Mouse (Mus musculus): ENCODE results near the gene Nim1k. TPM values are rescaled to one million over a fixed set of nuclear protein-coding genes. Genes with fewer than 3 reads are reported as not detected.

Nim1k gene
- polyA plus RNA-seq, 1 experiment from 2014 or later: 7.0 TPM

DNA sequence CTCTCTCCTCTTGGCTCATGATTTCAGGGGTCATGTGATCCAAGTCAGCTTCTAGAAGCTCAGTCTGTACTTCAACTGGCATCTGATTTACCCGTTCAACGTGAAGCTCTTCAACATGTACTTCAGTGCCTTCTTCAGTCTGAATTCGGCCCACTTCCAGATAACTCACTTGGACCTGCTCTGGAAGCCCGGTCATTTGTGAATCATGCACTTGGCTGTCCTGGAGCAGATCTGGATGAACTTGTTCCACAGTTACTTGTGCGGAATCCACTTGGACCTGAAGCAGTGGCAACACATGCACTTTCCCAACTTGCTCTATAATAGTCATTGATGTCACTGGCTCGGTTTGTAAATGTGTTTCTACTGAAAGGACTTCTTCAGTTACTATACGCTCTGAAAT, 10.8 kb upstream of the Nim1k start:
- Histone ChIP-seq H3K36me3 (ENCODE audit: control insufficient read depth, insufficient read depth, low read length) (peaks cover 16% of the 10 kb centered on the region), H3K27me3 (ENCODE audit: control insufficient read depth, insufficient read depth, low read depth, low read length) (no peaks in the 10 kb centered on the region), H3K9ac (ENCODE audit: low read depth, low read length) (no peak overlapping the region), H3K9me3 (replicated peaks; ENCODE audit: control insufficient read depth, low read length, poor library complexity, severe bottlenecking) (no peaks in the 10 kb centered on the region), H3K4me2 (ENCODE audit: low read length) (no peak overlapping the region), H3K4me3 (ENCODE audit: low read depth, low read length) (no peak overlapping the region), H3K4me1 (ENCODE audit: control insufficient read depth, insufficient read depth, low read length) (no peaks in the 10 kb centered on the region), H3K27ac (ENCODE audit: low read length) (no peak overlapping the region)
- 94% methylated on average over 7 of the region's 7 CpGs for WGBS
- no peak for ATAC-seq

GRCm38 (mm10) chr13:119756831-119757230, 1.1 kb upstream of the Nim1k start:
- no peak for ATAC-seq
- peaks cover 8% of the 10 kb centered on the region for H3K4me1 ChIP-seq (ENCODE audit: control insufficient read depth, insufficient read depth, low read length)
- no peak overlapping the region for H3K4me3 ChIP-seq (ENCODE audit: low read depth, low read length)
- WGBS: 34% methylated on average over 5 of the region's 5 CpGs
- H3K9ac ChIP-seq (ENCODE audit: low read depth, low read length): peak overlapping the region; percentile 17; the same call in 1 of the 2 replicates
- H3K36me3 ChIP-seq (ENCODE audit: control insufficient read depth, insufficient read depth, low read length): no peaks in the 10 kb centered on the region
- no peak overlapping the region for H3K27ac ChIP-seq (ENCODE audit: low read length)
- H3K9me3 ChIP-seq (replicated peaks; ENCODE audit: control insufficient read depth, low read length, poor library complexity, severe bottlenecking): no peaks in the 10 kb centered on the region
- H3K27me3 ChIP-seq (ENCODE audit: control insufficient read depth, insufficient read depth, low read depth, low read length): no peaks in the 10 kb centered on the region
- H3K4me2 ChIP-seq (ENCODE audit: low read length): peak overlapping the region; percentile 15; the same call in 1 of the 2 replicates

- Histone ChIP-seq H3K9me3 (replicated peaks; ENCODE audit: control insufficient read depth, low read length, poor library complexity, severe bottlenecking) (no peaks in the 10 kb centered on the region), H3K27ac (ENCODE audit: low read length) (peak overlapping the region; percentile 83), H3K9ac (ENCODE audit: low read depth, low read length) (peak overlapping the region; percentile 78), H3K36me3 (ENCODE audit: control insufficient read depth, insufficient read depth, low read length) (no peaks in the 10 kb centered on the region), H3K4me3 (ENCODE audit: low read depth, low read length) (peak overlapping the region; percentile 59), H3K4me2 (ENCODE audit: low read length) (peak overlapping the region; percentile 82), H3K27me3 (ENCODE audit: control insufficient read depth, insufficient read depth, low read depth, low read length) (no peaks in the 10 kb centered on the region), H3K4me1 (ENCODE audit: control insufficient read depth, insufficient read depth, low read length) (peaks cover 8% of the 10 kb centered on the region)
- peak; percentile 78 for ATAC-seq
- under 1% methylated on average over 16 of the region's 16 CpGs for WGBS
Observed at GRCm38 (mm10) chr13:119755141-119755547, 538 bp downstream of the Nim1k start.

DNA sequence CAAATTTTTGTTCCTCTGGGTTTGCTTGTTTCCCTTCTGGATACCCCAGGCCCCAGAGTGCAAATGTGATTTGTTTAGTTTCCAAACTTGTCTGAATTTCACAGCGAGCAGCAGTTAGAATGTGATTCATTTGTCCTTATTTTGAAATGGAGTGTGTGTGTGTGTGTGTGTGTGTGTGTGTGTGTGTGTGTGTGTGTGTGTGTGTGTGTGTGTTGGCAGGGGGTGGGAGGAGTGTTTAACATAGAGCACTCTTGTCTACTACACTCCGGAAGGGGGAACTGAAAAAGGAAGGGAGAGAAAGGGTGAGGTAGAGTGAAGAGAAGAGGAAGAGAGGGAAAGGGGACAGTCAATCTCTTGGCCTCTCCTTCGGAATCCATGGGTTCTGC, 1.1 kb downstream of the Nim1k start:
- Histone ChIP-seq H3K4me3 (ENCODE audit: low read depth, low read length) (peak overlapping the region; percentile 59), H3K4me2 (ENCODE audit: low read length) (peak overlapping the region; percentile 82), H3K27ac (ENCODE audit: low read length) (peak overlapping the region; percentile 83; the same call in 1 of the 2 replicates), H3K9me3 (replicated peaks; ENCODE audit: control insufficient read depth, low read length, poor library complexity, severe bottlenecking) (no peaks in the 10 kb centered on the region), H3K4me1 (ENCODE audit: control insufficient read depth, insufficient read depth, low read length) (peaks cover 8% of the 10 kb centered on the region), H3K27me3 (ENCODE audit: control insufficient read depth, insufficient read depth, low read depth, low read length) (no peaks in the 10 kb centered on the region), H3K36me3 (ENCODE audit: control insufficient read depth, insufficient read depth, low read length) (no peaks in the 10 kb centered on the region), H3K9ac (ENCODE audit: low read depth, low read length) (peak overlapping the region; percentile 78)
- 14% methylated on average over 3 of the region's 3 CpGs for WGBS
- no peak for ATAC-seq

DNA sequence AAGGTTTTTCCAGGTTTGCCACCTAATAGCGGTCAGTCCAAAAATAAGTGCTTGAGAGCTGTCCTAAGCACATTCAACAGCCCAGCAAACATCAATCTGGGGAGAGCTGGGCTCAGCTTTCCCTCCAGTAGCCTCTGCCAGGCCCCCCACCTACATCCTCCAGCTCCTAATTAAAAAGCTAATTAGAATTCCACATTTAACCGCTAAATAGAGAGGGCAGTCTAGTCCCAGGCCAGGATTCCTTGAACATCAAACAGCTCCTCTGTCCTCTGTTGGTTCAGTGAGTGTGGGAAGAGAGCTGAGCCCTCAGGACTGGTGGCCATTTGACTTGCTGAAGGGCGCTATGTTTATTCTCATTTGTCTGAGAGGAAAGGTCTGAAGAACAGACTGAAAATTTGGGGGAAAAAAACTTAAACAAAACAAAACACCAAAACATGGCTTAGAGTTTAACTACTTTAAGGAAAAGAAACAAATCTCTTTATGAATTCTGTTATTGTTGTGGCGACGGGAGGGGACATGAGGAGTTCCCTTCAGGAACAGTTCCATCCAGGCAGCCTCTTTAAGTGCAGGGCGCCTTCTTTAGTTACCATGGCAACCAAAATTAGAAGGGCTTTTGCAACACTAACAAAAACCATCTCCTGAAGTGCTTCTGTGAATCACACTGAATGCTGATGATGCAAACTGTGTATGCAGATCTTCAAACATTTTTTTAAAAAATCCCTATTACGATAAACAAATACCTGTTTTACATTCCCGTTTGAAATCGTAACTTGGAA, 1.6 kb downstream of the Nim1k start:
- no peak overlapping the region; the same call in 1 of the 2 replicates for H3K4me3 ChIP-seq (ENCODE audit: low read depth, low read length)
- no peaks in the 10 kb centered on the region for H3K9me3 ChIP-seq (replicated peaks; ENCODE audit: control insufficient read depth, low read length, poor library complexity, severe bottlenecking)
- WGBS: 36% methylated on average over 9 of the region's 9 CpGs
- ATAC-seq: 0 out of 2 replicates have a peak, but pooled peaks have one; percentile 16
- H3K4me2 ChIP-seq (ENCODE audit: low read length): peak overlapping the region; percentile 82; the same call in 1 of the 2 replicates
- no peak overlapping the region for H3K9ac ChIP-seq (ENCODE audit: low read depth, low read length)
- H3K36me3 ChIP-seq (ENCODE audit: control insufficient read depth, insufficient read depth, low read length): no peaks in the 10 kb centered on the region
- peaks cover 8% of the 10 kb centered on the region for H3K4me1 ChIP-seq (ENCODE audit: control insufficient read depth, insufficient read depth, low read length)
- H3K27ac ChIP-seq (ENCODE audit: low read length): 0 out of 2 replicates have a peak overlapping the region, but pooled peaks have one; percentile 4
- no peaks in the 10 kb centered on the region for H3K27me3 ChIP-seq (ENCODE audit: control insufficient read depth, insufficient read depth, low read depth, low read length)

DNA sequence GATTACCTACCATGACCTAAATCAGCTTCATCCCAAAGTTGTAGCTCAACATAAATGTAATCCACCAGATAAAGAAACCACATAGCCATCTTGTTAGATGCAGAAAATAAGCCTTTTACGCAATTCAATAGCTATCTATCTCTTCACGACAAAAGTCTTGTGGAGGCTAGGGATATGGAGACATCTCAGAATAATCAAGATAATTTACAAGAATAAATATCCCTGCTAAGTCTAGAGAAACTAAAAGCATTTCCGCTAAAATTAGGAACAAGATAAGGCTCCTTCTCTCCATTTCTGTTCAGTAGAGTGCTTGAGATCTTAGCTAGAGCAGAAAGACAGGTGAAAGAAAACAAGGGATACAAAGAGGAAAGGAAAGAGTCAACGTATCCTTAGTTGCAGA, 8.8 kb downstream of the Nim1k start:
- 91% methylated on average over 4 of the region's 4 CpGs for WGBS
- H3K4me1 ChIP-seq (ENCODE audit: control insufficient read depth, insufficient read depth, low read length): peaks cover 1% of the 10 kb centered on the region
- no peak overlapping the region for H3K4me2 ChIP-seq (ENCODE audit: low read length)
- no peaks in the 10 kb centered on the region for H3K27me3 ChIP-seq (ENCODE audit: control insufficient read depth, insufficient read depth, low read depth, low read length)
- no peak overlapping the region for H3K4me3 ChIP-seq (ENCODE audit: low read depth, low read length)
- H3K9me3 ChIP-seq (replicated peaks; ENCODE audit: control insufficient read depth, low read length, poor library complexity, severe bottlenecking): no peaks in the 10 kb centered on the region
- ATAC-seq: no peak
- H3K9ac ChIP-seq (ENCODE audit: low read depth, low read length): no peak overlapping the region
- no peaks in the 10 kb centered on the region for H3K36me3 ChIP-seq (ENCODE audit: control insufficient read depth, insufficient read depth, low read length)
- H3K27ac ChIP-seq (ENCODE audit: low read length): no peak overlapping the region

- H3K36me3 ChIP-seq (ENCODE audit: control insufficient read depth, insufficient read depth, low read length): no peaks in the 10 kb centered on the region
- H3K4me1 ChIP-seq (ENCODE audit: control insufficient read depth, insufficient read depth, low read length): peaks cover 10% of the 10 kb centered on the region
- ATAC-seq: no peak
- H3K27ac ChIP-seq (ENCODE audit: low read length): no peak overlapping the region
- no peak overlapping the region for H3K9ac ChIP-seq (ENCODE audit: low read depth, low read length)
- no peak overlapping the region for H3K4me3 ChIP-seq (ENCODE audit: low read depth, low read length)
- H3K4me2 ChIP-seq (ENCODE audit: low read length): no peak overlapping the region
- H3K27me3 ChIP-seq (ENCODE audit: control insufficient read depth, insufficient read depth, low read depth, low read length): no peaks in the 10 kb centered on the region
- 68% methylated on average over 3 of the region's 3 CpGs for WGBS
- H3K9me3 ChIP-seq (replicated peaks; ENCODE audit: control insufficient read depth, low read length, poor library complexity, severe bottlenecking): no peaks in the 10 kb centered on the region
Observed at GRCm38 (mm10) chr13:119743470-119743869, 12.2 kb downstream of the Nim1k start.

DNA sequence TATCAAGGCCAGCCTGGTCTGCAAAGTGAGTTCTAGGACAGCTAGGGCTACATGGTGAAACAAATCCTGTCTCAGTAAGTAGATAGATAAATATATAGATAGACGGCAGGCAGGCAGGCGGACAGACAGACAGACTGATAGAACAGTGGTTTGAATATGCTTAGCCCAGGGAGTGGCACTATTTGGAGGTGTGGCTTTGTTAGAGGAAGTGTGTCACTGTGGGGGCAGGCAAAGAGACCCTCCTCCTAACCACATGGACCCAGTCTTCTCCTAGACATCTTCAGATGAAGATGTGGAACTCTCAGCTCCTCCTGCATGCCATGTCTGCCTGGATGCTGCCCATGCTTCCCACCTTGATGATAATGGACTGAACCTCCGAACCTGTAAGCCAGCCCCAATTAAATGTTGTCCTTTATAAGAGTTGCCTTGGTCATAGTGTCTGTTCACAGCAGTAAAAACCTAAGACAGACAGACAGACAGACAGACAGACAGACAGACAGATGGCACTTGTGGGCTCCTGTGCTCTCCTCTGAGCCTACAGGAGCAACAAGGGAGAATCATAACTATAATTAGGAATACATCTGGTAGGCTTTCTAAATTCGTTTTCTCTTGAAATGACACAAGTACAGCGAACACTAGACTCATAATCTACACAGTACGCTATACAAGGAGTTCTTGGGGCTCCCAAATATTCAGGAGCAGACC, 12.8 kb downstream of the Nim1k start:
- Histone ChIP-seq H3K4me2 (ENCODE audit: low read length) (no peak overlapping the region), H3K4me3 (ENCODE audit: low read depth, low read length) (no peak overlapping the region), H3K36me3 (ENCODE audit: control insufficient read depth, insufficient read depth, low read length) (no peaks in the 10 kb centered on the region), H3K4me1 (ENCODE audit: control insufficient read depth, insufficient read depth, low read length) (peaks cover 10% of the 10 kb centered on the region), H3K9ac (ENCODE audit: low read depth, low read length) (no peak overlapping the region), H3K27me3 (ENCODE audit: control insufficient read depth, insufficient read depth, low read depth, low read length) (no peaks in the 10 kb centered on the region), H3K9me3 (replicated peaks; ENCODE audit: control insufficient read depth, low read length, poor library complexity, severe bottlenecking) (no peaks in the 10 kb centered on the region), H3K27ac (ENCODE audit: low read length) (no peak overlapping the region)
- WGBS: 87% methylated on average over 6 of the region's 6 CpGs
- ATAC-seq: no peak

All from midbrain, embryonic 16.5 days (tissue).